Mouse (Mus musculus) gastrocnemius, postnatal 14 days (tissue): ENCODE results near the gene Prkd2. TPM values are rescaled to one million over a fixed set of nuclear protein-coding genes. Genes with fewer than 3 reads are reported as not detected.

Source experiments
- DNase-seq: peaks from one replicate; pipeline ENCODE4 v3.0.0; 2021; ENCODE audit warnings: mixed read lengths
- intact Hi-C: fragments of 180-260 bp; cut with DNase I; formaldehyde crosslinking; loops from one replicate; pipeline ENCODE4 v1.15.1; 2025; ENCODE audit warnings: low total_unique reads
- total RNA-seq, 2 experiments: library from RNA; stranded (reverse); gene quantifications; 2 replicates each; pipeline ENCODE4 v1.2.3; 2021

Prkd2 gene
- total RNA-seq, 2 experiments from 2014 or later = 8.5 to 11.8 TPM

DNA sequence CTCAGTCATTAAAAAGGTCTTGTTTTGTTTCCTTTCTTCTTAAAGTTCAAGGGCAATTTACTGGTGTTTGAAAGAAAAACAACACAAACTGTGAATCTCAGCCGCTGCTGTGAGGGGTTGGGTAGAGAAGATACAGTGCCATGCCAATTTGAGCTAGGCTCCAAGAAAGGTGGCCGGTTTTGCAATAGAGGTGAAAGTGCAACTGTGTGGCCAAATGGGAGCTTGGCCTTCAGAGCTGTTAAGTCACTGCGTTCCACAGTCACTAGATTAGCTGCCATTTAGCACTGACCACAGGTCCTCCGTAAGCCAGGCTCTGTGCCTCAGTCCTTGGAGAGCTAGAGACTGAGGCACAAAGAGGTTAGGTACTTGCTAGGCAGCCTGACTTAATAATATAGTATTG, 8.9 kb downstream of the Prkd2 start:
- intact Hi-C loops = no loop called here
- no peak for DNase-seq

DNA sequence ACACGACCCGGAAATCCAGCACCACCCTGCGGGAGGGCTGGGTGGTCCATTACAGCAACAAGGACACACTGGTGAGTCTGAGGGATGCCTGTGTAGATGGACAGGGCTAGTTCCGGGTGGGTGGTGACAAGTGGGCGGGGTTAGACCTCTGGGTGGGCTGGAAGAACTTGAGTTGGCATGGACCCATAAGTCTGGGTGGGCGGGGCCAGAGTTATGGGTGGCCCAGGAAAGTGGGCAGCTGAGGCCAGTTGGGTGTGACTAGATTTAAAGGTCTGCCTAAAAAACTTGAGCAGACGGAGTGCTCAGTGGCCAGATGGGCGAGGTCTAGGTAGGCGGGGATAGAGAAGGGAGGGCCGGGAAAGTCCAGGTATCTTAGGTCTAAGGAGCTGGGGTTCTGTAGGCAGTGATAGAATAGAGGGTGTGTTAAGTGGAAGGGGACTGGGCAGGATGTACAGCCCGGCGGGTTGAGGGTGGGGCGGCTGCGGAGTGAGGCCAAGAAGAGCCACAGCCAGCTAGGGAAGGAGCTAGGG, 10.7 kb downstream of the Prkd2 start:
- intact Hi-C loops = no loop called here
- no peak for DNase-seq

DNA sequence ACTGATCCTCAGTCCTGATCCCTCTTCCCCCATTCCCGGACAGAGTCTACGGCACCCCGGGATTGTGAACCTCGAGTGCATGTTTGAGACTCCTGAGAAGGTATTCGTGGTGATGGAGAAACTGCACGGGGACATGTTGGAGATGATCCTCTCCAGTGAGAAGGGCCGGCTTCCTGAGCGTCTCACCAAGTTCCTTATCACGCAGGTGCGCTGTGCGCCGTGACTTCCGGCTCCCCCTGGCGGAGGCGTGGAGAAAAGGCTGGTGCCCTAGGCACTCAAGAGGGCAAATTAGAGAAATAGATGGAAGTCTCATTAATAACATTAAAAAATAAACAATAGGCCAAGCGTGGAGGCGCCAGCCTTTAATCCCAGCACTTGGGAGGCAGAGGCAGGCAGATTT, 15.6 kb downstream of the Prkd2 start:
- intact Hi-C loops = loop anchor here (5.0 kb wide), 1 partner anchor 36 kb away; no protein-coding TSS in a partner anchor
- DNase-seq = peak; percentile 36

DNA sequence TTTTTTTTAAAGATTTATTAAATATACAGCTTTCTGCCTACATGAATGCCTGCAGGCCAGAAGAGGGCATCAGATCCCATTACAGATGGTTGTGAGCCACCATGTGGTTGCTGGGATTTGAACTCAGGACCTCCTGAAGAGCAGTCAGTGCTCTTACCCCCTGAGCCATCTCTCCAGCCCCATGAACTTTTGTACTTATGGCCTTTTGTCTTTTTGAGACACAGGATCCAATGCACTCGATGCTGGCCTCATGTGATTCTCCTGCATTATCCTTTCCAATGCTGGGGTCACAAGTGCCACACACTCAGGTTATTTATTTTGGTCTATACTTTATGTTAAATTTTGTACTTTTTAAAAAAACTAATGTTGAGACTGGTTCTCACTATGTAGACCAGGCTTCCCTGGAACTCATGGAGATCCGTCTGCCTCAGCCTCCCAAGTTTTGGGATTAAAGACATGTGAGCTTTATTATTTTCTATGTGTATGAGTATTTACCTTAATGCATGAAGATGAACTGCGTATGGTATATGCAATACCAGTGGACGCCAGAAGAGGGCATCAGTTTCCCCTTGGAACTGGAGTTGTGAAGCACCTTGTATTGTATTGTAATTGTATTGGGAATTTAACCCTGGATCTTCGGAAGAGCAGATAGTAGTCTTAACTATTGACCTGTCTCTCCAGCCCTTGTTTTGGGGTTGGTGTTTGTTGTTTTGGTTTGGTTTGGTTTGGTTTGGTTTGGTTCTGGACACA, 17.4 kb downstream of the Prkd2 start:
- intact Hi-C loops = loop anchor here (5.0 kb wide), 1 partner anchor 38 kb away; no protein-coding TSS in a partner anchor
- no peak for DNase-seq

DNA sequence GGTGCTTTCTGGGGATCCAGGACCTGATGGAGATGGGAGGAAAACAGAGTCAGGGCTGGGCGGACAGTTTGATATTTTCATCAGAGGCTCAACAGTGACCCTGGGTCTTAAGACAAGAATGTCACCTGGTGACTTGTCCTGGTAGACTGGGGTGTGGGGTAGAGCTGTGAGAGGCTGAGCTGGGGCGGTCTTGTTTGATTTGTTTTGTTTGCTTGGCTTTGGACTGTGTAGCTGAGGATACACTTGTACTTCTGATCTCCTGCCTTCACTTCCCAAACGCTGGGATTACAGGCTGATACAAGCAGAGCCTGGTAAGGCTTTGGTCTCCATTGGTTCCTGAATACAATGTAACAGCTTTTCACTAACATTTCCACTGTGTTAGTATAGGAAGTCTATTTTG, 24.8 kb downstream of the Prkd2 start:
- intact Hi-C loops = no loop called here
- DNase-seq = no peak

DNA sequence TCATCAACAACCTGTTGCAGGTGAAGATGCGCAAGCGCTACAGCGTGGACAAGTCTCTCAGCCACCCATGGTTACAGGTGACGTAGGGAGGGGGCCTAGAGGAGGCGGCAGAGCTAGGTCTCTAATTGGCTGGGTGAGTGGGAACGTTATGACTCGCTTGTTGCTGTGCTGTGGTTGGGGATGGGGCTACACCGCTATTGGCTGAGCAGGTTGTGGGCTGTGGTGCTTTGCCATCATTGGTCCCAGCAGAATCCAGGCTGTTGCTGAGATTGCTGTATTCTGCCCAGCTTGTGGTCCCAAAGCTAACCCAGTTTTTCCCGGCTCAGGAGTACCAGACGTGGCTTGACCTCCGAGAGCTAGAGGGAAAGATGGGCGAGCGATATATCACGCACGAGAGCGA, 26.8 kb downstream of the Prkd2 start:
- intact Hi-C loops = no loop called here
- no peak for DNase-seq

DNA sequence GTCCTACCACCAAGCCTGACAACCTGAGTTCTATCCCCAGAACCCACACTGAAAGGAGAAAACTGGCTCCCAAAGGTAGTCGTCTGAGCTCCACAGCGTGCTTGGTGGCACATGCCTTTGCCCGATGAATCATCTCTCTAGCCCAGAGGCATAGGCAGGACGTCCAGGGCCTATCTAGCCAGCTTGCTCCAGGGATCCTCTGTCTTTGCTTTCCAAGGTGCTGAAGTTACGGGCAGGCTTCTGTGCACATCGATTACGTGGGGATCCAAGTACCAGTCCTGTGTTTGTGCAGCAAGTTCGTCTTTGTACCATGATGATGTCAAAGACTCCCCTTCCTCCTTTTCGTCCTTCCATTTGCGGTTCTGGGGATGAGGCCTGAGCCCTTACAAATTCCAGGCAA, 28.9 kb downstream of the Prkd2 start:
- no peak for DNase-seq
- intact Hi-C loops = no loop called here

DNA sequence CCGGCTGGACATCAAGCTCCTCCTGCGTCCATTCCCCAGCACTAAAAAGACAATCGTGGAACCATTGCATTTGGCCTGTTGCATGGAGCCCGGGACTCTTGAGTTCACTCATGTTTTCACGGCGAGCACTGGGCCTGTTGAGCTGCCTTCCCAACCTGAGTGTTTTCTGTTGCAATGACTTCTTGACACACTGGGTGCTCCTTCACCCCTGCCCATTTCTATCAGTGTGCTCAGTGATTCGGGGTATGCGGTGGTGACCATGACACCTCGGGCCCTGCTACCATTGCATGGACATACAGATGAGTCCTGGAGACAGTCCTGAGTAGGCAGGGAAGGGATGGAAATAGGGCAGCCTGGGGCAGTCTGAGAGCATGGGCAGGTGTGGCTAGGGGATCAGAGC, 29.8 kb downstream of the Prkd2 start:
- DNase-seq = no peak
- intact Hi-C loops = no loop called here

DNA sequence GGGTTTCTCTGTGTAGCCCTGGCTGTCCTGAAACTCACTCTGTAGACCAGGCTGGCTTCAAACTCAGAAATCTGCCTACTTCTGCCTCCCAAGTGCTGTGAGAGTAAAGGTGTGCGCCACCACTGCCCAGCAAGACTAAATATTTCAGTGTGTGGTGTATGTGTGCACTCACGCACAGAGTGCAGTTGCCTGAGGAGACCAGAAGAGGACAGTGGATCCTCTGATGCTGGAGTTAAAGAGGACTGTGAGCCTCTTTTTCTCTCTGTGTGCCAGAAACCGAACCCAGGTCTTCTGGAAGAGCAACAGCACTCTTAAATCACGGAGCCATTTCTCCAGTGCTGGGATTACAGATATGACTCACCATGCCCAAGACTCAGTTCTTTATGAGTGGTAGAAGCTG, 30.7 kb downstream of the Prkd2 start:
- no peak for DNase-seq
- intact Hi-C loops = no loop called here

DNA sequence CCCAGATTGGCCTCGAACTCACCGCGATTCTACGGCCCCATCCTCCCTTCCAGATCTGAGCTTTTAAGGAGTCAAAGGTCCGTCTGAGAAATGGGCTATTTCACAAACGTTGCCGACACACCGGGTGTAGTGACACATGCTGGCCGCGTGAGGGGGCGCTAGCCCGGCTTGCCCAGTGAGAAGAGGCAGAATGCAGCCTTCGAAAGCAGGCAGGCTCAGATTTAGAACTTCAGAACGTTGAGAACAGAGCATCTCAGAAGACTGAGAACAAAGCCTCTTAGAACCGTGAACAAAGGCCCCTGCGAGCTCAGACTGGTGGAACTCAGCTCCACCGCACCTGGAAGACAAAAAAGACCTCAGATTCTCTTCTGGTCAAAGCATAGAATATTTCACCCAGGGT, 31.5 kb downstream of the Prkd2 start:
- intact Hi-C loops = no loop called here
- DNase-seq = peak; percentile 84

DNA sequence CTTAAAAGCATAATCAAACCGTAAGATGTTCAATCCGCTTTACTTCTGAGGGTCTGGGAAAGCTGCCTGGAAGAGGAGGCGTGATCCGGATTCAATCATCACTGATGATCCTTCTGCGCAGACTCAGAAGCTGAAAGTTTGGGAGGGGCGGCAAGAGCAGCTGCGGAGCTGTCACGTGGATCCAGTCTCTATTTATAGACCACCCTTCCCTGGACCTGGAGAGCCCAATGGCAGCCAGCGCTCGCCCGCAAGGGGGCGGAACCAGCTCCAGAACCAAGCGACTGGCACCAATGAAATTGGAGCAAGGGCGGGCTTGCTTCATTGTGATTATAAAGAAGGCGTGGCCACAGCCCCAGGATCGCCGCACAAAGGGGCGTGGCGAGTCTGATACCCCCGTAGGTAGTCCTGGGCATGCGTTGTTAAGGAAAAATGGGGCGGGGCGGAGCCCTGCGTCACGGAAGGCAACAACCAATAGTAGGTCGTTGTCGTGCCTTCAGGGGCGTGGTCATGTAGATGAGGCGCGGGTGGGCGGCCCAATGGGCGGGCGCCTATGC, 32.1 kb downstream of the Prkd2 start:
- DNase-seq = peak; percentile 99
- intact Hi-C loops = no loop called here

DNA sequence AGATGAGACGGTGACA, 32.4 kb downstream of the Prkd2 start, which contains the start of gene Dact3:
Gene Dact3 (plus strand): TSS at position 8 of the 16 bp plus-strand sequence.
- intact Hi-C loops = no loop called here
- DNase-seq = no peak

DNA sequence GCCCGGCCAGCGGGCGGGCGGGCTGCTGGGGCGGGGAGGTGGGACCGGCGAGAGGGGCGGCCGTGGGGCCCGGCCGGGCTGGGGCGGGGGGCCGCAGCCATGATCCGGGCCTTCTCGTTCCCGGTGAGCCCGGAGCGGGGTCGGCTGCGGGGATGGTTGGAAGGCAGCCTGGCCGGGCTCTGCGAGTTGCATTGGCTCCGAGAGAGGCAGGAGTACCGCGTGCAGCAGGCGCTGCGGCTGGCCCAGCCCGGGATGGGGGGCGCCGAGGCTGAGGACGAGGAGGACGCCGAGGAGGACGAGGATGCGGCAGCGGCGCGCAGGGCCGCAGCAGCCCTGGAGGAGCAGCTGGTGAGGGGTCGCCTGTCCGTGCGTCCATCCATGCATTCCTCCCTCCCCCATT, 32.6 kb downstream of the Prkd2 start:
- no peak for DNase-seq
- intact Hi-C loops = no loop called here

DNA sequence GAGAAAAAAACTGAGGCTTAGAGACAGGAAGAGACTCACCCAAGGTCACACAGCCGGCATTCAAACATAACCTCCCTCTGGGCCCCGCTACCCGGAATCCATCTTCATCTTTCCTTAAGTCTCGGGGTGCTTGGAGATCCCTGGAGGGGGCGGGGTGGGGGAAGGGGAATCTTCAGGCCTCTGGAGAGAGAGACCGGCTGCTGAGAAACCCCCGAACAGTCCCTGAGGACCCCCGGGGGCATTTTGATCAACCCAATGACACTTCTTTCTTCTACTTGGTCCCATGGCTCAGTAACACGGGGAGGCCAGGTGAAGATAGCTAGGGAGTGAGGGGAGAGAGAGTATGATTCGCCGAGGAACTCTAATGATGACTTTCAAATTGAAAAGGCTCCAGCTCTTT, 33.3 kb downstream of the Prkd2 start:
- intact Hi-C loops = no loop called here
- DNase-seq = no peak

DNA sequence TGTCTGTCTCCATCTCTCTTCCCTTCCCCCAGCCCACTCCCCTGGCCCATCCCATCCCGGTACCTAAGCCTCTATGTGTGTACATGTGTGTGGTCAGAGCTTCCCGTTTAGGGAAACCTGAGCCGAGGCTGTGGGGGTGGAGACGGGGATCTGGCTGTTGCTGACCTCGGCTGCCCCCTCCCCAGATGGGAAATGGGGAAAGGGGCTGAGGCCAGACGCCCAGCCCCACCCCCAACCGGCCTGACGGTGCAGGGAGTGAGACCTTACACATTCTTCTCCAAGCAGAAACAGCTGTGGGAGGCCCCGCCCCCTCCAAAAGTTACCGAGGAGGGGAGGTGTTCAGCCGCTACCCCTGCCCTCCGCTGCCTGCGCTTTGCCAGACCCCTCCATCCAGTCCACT, 33.9 kb downstream of the Prkd2 start:
- DNase-seq = no peak
- intact Hi-C loops = no loop called here

DNA sequence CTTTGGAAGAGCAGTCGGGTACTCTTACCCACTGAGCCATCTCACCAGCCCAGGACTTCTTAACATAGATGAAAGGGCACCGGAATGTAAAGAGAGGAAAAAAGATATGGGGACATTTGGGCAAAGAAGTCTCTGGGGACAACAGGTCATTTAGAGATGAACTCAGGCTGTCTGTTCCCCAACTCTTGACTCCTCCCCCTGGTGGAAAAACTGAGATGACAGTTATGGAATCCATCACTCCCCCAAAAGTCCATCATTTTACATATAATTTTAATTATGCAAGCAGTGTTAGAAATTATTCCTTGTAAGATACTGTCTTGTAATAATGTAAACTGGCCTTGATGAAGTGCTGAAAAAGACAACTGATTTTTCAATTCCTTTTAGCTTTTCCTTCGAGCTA, 35.0 kb downstream of the Prkd2 start:
- intact Hi-C loops = no loop called here
- DNase-seq = no peak

DNA sequence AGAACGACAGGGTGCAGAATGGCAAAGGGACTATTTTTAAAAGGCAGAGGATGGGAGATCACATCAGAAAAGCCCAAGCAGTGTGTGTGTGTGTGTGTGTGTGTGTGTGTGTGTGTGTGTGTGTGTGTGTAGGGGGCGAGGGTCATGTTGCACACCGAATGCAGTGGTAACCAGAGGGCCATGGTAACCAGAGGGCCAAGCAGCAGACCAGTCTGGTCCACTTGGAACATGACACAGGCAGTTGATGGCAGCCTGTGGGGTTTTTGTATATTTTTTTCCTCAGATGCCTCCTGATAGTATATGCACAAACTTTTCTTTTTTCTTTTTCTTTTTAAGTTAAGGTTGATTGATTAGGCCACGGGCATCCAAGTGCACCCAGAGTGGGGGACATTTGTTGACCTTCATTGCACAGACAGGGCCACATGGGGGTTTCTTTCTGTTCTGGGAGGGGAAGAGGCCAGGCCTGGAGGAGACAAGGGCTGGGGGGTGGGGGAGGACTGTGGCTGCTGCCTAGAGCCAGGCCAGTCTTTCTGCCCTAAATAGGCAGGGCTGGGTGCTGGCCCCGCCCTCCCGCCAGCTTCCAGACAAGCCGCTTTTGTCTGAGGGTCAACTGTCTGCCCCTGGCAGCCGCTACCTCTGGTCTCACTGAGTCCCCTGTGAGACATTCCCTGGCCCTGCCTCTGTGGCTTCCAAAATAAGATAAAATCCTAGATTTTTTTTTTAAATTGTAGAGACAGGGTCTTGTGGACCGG, 37.3 kb downstream of the Prkd2 start:
- peak; percentile 59 for DNase-seq
- intact Hi-C loops = no loop called here

DNA sequence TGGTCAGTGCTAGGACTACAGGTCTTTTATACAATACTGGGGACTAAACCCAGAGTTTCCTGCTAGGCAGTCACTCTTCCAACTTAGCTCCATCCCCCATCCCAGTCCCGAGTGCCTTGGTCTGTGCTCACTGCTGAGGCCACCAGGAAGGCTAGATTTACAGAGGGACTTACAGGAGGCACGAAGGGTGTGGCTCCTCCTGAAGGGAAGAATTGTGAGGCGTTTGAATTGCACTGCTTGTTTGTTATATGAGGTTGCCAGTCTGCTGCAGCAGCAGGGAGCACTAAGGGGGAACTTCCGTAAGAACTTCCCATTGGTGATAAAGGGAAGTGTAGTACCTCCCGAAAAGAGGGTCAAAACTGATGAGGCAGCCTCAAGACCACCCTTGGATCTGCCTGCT, 37.9 kb downstream of the Prkd2 start:
- no peak for DNase-seq
- intact Hi-C loops = no loop called here

DNA sequence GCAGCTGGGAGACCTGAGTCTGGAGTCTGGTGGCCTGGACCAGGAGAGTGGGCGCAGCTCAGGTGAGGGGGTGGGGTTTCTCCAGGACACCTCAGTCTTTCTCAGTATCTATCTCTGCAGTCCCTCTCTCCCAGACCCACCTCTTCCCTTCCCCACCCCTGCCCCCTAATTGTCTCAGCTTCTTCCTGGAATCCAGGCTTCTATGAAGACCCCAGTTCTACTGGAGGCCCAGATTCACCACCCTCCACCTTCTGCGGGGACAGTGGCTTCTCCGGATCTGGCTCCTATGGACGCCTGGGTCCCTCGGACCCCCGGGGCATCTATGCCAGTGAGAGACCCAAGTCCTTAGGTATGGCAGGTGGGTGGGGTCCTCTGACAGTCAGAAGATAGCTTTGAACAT, 40.5 kb downstream of the Prkd2 start:
- no peak for DNase-seq
- intact Hi-C loops = no loop called here

DNA sequence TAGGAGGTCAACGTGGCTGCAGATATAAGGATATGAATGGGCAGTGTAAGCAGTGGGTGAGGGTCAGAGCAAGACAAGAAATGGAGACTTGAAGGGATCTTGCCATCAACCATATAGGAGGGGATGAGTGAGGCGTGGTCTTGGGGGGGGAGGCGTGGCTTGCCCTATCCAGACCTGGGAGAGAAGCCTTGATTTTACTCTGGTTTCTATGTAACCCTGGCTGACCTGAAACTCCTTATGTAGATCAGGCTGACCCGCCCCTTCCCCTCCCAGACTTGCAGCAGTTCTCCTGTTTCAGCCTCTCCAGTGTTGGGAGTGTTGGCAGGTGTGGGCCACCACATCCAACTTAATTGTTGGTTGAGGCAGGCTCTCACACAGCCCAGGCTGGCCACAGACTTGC, 41.6 kb downstream of the Prkd2 start:
- intact Hi-C loops = no loop called here
- DNase-seq = no peak

DNA sequence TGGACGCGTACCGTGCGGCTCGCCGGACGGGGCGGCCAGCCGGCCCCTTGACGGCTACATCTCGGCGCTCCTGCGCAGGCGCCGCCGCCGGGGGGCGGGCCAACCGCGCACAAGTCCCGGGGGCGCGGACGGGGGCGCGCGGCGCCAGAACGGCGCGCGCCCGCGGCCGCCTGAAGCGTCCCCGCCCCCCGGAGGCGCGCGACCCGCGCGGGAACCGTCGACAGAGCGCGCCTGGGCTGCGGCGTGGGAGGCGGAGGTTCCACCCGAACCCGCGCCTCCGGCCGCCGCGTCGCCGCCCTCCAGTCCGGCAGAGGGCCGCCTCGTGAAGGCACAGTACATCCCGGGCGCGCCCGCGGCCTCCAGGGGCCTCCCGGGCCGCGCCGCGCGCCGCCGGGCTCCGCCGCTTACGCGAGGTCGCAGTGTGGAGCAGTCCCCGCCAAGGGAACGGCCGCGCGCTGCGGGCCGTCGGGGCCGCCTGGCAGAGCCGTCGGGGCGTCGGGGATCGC, 42.6 kb downstream of the Prkd2 start:
- intact Hi-C loops = no loop called here
- DNase-seq = no peak
